ENCODE assay signal across 8 mouse cellular contexts in genomic region chrX:94032937-94033336, GRCm38 (mm10).
DNase-seq lines count a peak whose midpoint lies in the region; ATAC-seq lines count a peak whose summit lies in the region.

No protein-coding gene starts in this region.

- H3K9me3 ChIP-seq in midbrain, embryonic 14.5 days (ENCODE audit: control insufficient read depth, low read length): no peaks in the 10 kb centered on the region
- no peaks in the 10 kb centered on the region for H3K9me3 ChIP-seq in midbrain, embryonic 10.5 days (replicated peaks)
- H3K9me3 ChIP-seq in embryonic facial prominence, embryonic 10.5 days: no peaks in the 10 kb centered on the region
- no peaks in the 10 kb centered on the region for H3K9me3 ChIP-seq in liver, embryonic 16.5 days (replicated peaks; ENCODE audit: control insufficient read depth, low read length)

- no peaks in the 10 kb centered on the region for H3K36me3 ChIP-seq in midbrain, embryonic 14.5 days (ENCODE audit: control insufficient read depth, insufficient read depth, low read length)
- no peaks in the 10 kb centered on the region for H3K36me3 ChIP-seq in midbrain, embryonic 10.5 days
- H3K36me3 ChIP-seq in embryonic facial prominence, embryonic 10.5 days (replicated peaks): no peaks in the 10 kb centered on the region
- no peaks in the 10 kb centered on the region for H3K36me3 ChIP-seq in liver, embryonic 16.5 days (ENCODE audit: control insufficient read depth, insufficient read depth)

- 43% methylated on average over 11 of the region's 11 CpGs for WGBS in midbrain, embryonic 14.5 days
- 45% methylated on average over 11 of the region's 11 CpGs for WGBS in midbrain, embryonic 10.5 days
- WGBS in embryonic facial prominence, embryonic 10.5 days: 33% methylated on average over 11 of the region's 11 CpGs
- 28% methylated on average over 11 of the region's 11 CpGs for WGBS in liver, embryonic 16.5 days (ENCODE audit: insufficient replicate concordance)

- no peak overlapping the region for H3K27ac ChIP-seq in midbrain, embryonic 14.5 days (replicated peaks; ENCODE audit: low read depth, low read length)
- no peak overlapping the region for H3K27ac ChIP-seq in midbrain, embryonic 10.5 days (replicated peaks)
- H3K27ac ChIP-seq in embryonic facial prominence, embryonic 10.5 days (replicated peaks): no peak overlapping the region
- no peak overlapping the region for H3K27ac ChIP-seq in liver, embryonic 16.5 days (ENCODE audit: low read length)

- no peak overlapping the region for H3K4me2 ChIP-seq in midbrain, embryonic 14.5 days (ENCODE audit: low read length)
- 0 out of 2 replicates have a peak overlapping the region, but pooled peaks have one; percentile 9 for H3K4me2 ChIP-seq in liver, embryonic 16.5 days (ENCODE audit: low read depth, low read length)

- H3K27me3 ChIP-seq in midbrain, embryonic 14.5 days (ENCODE audit: control insufficient read depth, insufficient read depth, low read length): no peaks in the 10 kb centered on the region; the same call in 1 of the 2 replicates
- peaks cover 90% of the 10 kb centered on the region for H3K27me3 ChIP-seq in midbrain, embryonic 10.5 days (ENCODE audit: low read depth, poor library complexity, severe bottlenecking)
- peaks cover 73% of the 10 kb centered on the region for H3K27me3 ChIP-seq in embryonic facial prominence, embryonic 10.5 days (replicated peaks; ENCODE audit: low read depth, poor library complexity, severe bottlenecking)
- no peaks in the 10 kb centered on the region for H3K27me3 ChIP-seq in liver, embryonic 16.5 days (ENCODE audit: control insufficient read depth, insufficient read depth, low read depth, low read length)

- H3K4me3 ChIP-seq in midbrain, embryonic 14.5 days (replicated peaks; ENCODE audit: low read depth, low read length): no peak overlapping the region
- no peak overlapping the region for H3K4me3 ChIP-seq in midbrain, embryonic 10.5 days
- no peak overlapping the region for H3K4me3 ChIP-seq in embryonic facial prominence, embryonic 10.5 days
- H3K4me3 ChIP-seq in liver, embryonic 16.5 days (ENCODE audit: low read depth, low read length): no peak overlapping the region

- H3K4me1 ChIP-seq in midbrain, embryonic 14.5 days (ENCODE audit: control insufficient read depth, insufficient read depth, low read length): no peaks in the 10 kb centered on the region
- no peaks in the 10 kb centered on the region for H3K4me1 ChIP-seq in midbrain, embryonic 10.5 days
- H3K4me1 ChIP-seq in embryonic facial prominence, embryonic 10.5 days: no peaks in the 10 kb centered on the region
- no peaks in the 10 kb centered on the region for H3K4me1 ChIP-seq in liver, embryonic 16.5 days (ENCODE audit: control insufficient read depth, low read depth, low read length)

- ATAC-seq in midbrain, embryonic 14.5 days (ENCODE audit: low FRiP score, low TSS enrichment): no peak
- no peak for ATAC-seq in liver, embryonic 16.5 days (ENCODE audit: low read depth)
- ATAC-seq in cerebellum, adult (ENCODE audit: insufficient number of reproducible peaks, low FRiP score, low TSS enrichment): no peak

- H3K9ac ChIP-seq in midbrain, embryonic 14.5 days (replicated peaks; ENCODE audit: low read length): no peak overlapping the region
- H3K9ac ChIP-seq in liver, embryonic 16.5 days (ENCODE audit: low read depth, low read length): no peak overlapping the region

- DNase-seq in midbrain, embryonic 14.5 days: peak; percentile 65
- DNase-seq in midbrain, embryonic 10.5 days (ENCODE audit: low spot score): no peak
- peak; percentile 48 for DNase-seq in ZHBTc4 (ENCODE audit: low read depth, low spot score)
- DNase-seq in embryonic facial prominence, embryonic 10.5 days (ENCODE audit: low spot score): peak; percentile 24
- peak; percentile 66 for DNase-seq in kidney, adult 9 months
- DNase-seq in right cerebral cortex, postnatal 4 days: peak; percentile 26
